Mouse (Mus musculus): Measurements from ENCODE around the gene Ptgds. TPM values are rescaled to one million over a fixed set of nuclear protein-coding genes. Genes with fewer than 3 reads are reported as not detected.

The Ptgds gene
- 100 to 1,000 TPM; 257 to 743 TPM for total RNA-seq (2021)
- long read RNA-seq, transcript Ptgds-205 (5 exons, 1,327 nt) = minor isoform, 9 of 598 reads
- long read RNA-seq, transcript Ptgds-203 (7 exons, 775 nt) = minor isoform, 176 of 598 reads
- long read RNA-seq, transcript Ptgds-201 (7 exons, 901 nt) = major isoform, 384 of 598 reads
- long read RNA-seq, partial matches to known transcripts = 17 of 598 reads
- long read RNA-seq, other reads (novel, unspliced or antisense) = 11 of 598 reads

GRCm38 (mm10) chr2:25469969-25470368, at the start of gene Ptgds:
Gene Ptgds, minus strand, starts transcription at chr2:25470046.
- DNase-seq (ENCODE audit: low spot score in 2 of 2) = no peak

DNA sequence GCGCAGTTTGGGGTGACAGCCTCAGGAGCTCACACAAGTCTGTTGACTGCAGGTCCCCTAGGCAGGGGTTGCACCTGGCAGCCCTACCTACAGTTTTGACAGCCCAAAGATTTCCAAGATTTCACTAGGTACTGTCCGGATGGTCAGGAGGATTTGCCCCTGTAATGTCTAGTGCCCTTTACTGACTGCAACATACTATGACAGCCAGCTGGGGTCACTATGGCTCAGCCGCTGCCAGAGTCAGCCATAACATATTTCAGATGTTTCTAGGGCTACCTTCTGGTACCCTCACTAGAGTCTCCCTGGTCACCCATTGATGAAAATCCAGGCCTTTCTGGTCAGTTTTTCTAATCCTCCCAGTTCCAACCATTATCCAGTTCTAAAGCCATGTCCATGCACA, 40.1 kb upstream of the Ptgds start:
- no peak for DNase-seq (ENCODE audit: low spot score in 2 of 2)

DNA sequence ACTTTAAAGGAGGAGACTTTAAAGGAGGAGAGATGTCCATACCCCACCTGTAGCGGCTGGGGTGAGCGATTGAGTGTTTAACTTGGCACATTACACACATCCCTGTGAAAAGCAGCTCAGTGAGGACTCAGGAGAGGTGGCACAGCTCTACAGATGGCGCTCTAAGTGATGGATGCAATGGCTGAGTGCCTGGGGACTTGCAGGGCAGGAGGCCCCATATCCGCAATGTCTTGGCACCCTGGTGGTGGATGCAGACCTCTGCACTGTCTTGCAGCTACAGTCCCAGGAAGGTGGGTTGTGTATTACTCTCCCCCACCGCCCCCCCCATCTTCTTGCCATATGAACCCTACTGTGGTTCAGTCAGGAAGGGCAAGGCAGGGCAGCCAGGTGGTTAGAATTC, 37.1 kb upstream of the Ptgds start:
- no peak for DNase-seq (ENCODE audit: low spot score in 2 of 2)

DNA sequence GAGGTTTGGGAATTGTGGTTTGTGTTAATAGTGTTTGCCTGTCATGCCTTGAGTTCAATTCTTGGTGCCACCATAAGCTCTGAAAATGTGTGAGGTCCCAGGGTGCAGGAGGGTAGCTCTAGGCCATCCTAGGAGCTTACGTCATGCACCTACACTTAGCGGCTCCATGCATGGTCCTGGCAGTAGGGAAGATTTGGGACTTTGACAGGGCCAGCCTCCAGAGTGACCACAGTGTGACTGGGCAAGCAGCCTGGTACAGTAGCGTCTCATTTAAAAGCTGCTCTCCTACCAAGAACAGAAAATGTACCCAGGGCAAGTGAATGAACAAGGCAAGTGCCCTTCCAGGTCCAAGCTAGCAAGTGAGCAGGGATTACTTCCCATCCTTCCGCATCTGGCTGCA, 36.0 kb upstream of the Ptgds start:
- DNase-seq (ENCODE audit: low spot score in 2 of 2) = no peak

GRCm38 (mm10) chr2:25505000-25505399, 35.2 kb upstream of the Ptgds start:
- DNase-seq (ENCODE audit: low spot score in 2 of 2) = no peak

GRCm38 (mm10) chr2:25504538-25504937, 34.7 kb upstream of the Ptgds start:
- no peak for DNase-seq (ENCODE audit: low spot score in 2 of 2)

DNA sequence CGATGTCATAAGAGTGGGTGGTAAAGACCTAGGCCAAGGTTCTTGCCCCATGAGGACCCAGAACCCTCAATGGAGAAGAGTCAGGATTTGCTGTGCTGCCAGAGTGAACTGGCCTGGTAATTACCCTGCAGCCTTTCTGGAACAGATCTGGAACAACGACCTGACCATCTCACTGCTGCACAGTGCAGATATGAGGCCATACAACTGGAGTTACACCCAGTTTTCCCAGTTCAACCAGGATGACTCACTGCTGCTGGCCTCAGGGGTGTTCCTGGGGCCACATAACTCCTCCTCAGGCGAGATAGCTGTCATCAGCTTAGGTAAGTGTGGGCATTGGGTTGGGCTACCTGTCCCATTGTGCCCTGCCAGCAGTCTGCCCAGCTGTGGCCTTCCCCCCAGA, 32.9 kb upstream of the Ptgds start:
- no peak for DNase-seq (ENCODE audit: low spot score in 2 of 2)

- DNase-seq (ENCODE audit: low spot score in 2 of 2) = no peak
Measured at GRCm38 (mm10) chr2:25501593-25502486, 32.0 kb upstream of the Ptgds start, which contains the start of gene C8g. Gene C8g, minus strand, starts transcription at chr2:25501719.

DNA sequence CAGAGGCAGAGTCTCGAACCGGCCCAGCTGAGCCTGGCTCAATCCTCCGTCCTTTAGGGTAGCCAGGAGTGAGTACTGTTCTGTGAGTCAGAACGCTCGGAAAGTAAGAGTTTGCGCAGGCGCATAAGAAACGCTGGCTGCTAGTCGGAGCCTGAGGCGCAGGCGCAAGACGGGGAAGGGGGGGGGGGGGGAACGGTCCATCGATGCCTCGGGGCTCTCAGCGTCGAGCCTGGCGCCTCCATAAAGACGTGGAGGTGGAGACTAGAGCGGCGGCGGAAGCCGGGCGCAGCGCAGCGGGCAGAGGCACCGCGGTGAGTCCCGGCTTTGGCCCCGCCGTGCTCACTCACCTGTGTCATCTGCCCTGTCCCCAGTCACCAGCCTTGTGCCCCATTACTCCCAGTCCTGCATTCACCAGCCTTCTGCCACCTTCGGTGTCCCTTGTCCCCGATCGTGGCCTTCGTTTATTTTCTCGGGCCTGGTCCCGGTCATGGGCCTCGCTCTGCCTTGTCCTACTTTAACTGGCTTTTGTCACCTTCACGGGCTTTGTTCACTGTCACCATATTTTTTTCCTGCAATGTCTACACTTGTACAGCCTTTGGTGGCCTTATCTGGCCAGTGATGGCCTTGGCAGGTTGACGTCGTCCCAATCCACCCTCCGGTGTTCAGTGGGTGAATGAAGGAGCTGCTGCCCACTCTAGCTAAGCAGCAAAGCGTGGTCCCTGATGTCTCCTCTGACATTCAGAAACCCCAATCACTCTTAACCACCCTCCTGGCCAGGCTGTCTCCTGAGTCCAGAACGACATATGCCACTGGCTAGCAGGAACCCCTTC, 30.9 kb upstream of the Ptgds start, which contains the start of gene Fbxw5:
Gene Fbxw5 (plus strand): TSS at position 175 of the 830 bp plus-strand sequence.
- DNase-seq (ENCODE audit: low spot score in 2 of 2) = peak; percentile 73 to 83

DNA sequence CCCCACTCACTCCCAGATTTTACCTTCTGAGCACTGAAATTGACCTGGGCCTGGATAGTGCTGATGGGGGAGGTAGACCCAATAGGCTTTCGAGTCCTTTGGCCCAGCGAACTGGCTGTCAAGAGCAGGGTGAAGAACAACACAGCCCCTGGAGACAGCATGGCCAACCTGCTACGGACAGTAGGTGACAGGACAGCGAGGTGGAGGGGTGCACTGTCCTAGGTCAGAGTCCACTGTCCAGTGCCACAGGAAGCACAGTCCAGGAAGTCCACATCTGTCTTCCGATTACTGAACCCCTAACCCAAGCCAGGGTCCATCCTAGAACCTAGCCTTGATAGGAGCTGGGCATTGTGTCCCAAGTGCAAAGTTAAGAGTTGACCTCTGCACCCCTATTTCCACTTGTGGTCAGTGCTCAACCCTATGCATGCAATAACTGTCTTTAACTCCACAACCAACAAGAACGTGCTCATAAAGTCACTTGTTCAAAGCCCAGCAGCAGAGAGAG, 30.3 kb upstream of the Ptgds start:
- no peak for DNase-seq (ENCODE audit: low spot score in 2 of 2)

GRCm38 (mm10) chr2:25498622-25499478, 29.0 kb upstream of the Ptgds start:
- no peak for DNase-seq (ENCODE audit: low spot score in 2 of 2)

- no peak for DNase-seq (ENCODE audit: low spot score in 2 of 2)
Measured at GRCm38 (mm10) chr2:25497846-25498575, 28.2 kb upstream of the Ptgds start.

DNA sequence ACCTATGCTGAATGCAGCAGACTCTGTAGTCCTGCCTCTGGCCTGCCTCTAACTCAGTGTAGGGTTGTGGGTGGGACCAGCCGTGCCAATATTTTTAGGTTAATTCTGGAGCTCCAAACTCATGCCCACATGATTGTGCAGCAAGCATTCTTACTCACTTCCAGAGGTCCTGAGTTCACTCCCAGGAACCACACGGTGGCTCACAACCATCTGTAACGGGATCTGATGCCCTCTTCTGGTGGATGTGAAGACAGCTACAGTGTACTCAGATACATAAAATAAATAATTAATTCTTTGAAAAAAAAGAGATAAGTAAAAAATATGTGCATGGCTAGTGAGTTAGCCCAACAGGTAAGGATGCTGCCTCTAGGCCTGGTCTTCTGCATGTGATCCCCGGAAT, 26.6 kb upstream of the Ptgds start:
- DNase-seq (ENCODE audit: low spot score in 2 of 2) = no peak

DNA sequence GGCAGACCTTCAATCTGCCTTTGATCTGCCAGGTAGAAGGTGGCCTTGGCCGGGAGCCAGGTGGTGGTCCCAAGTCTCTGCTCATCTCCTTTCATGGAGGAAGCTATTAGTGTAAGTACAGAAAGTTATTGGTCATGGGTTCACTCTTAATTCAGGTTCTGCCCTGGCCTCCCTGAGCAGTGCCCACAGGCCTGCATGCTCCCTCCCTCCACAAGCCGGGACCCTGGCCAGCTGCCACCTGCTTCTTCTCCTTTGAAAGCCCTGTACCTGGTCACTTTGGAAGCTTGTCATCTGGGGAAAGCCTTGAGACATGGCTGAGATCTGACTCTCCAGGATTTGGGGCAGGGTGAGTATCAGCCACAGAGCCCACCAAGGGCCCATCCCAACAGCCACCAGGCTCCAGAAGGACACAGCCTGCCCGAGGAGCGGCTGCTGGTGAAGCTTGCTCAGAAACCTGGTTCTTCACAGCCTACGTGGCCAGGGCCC, 23.7 kb upstream of the Ptgds start, which contains the start of gene Lcn12:
Gene Lcn12 (minus strand): TSS at position 436 of the 486 bp plus-strand sequence.
- no peak for DNase-seq (ENCODE audit: low spot score in 2 of 2)

GRCm38 (mm10) chr2:25492988-25493387, 23.1 kb upstream of the Ptgds start:
- no peak for DNase-seq (ENCODE audit: low spot score in 2 of 2)

- DNase-seq (ENCODE audit: low spot score in 2 of 2) = no peak
Measured at GRCm38 (mm10) chr2:25488671-25489068, 18.8 kb upstream of the Ptgds start.

DNA sequence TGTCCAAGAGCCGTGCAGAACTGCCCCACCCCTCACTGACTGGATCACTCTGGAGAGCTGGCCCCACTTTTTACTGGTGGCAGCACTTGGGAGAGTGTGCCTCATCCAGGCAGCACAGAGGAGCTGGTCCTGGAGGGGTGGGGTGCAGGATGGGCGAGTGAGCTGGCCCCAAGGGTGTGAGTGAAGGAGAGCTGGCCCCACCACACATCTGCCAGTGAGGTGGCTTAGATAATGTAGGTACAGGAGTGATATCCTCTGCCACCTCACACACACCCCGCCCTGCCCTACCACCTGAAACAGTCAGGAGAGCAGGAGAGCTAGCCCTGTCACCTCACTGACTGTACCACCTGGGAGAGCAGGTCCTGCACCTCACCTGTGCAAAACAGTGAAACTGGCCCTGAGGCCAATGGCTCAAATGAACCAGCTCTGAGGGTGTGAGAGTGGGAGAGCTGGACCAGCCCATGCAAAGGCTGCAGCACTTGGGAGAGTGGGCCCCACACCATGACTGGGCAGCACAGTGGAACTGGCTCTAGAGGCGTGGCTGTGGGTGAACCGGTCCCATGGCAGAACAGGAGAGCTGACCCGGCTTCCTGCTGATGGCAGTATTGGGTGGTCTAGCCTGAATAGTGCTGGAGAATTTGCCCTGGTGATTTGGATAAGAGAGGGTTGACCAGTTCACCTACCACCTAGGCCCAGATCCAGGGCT, 18.3 kb upstream of the Ptgds start:
- no peak for DNase-seq (ENCODE audit: low spot score in 2 of 2)

DNA sequence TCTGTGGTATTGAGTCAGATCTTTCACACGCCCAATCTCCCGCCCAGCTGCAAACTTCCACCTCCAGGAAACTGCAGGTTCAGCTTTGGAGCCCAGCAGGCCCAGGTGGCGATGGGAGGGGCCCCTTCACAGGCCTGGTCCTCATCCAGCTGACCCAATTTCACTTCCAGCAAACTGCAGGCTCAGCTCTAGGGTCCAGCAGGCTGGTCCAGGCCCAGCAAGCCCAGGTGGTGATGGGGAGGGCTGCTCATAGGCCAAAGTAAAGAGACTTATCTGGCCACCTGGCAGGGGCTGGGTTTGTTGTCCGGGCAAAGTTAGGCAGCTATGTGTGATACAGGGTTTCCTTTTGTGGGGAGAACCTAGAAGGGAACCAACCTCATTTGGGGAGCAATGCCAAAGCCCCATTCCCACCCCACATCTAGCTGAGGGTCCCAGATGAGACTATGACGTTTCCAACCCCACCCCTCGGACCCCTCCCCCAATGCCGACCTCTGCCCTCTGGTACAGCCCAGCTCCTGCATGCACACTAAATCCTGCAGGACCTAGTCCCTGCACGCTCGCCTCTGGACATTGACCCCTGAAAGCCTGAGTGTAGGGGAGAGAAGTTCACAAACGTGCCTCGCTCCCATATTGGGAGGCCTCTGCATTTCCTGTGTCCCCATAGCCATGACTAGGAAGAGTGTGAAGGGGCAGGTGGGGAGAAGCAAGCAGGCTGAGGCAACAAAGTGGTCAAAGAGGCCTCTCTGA, 15.2 kb upstream of the Ptgds start:
- no peak for DNase-seq (ENCODE audit: low spot score in 2 of 2)
